Mouse (Mus musculus) ES-E14 (cell line): ENCODE measurements at regions not wholly inside any gene's neighbourhood (a gene's known extent, or its start where the extent isn't known, plus 50 kb on each side); places are given as distances from the start of the nearest gene placed in this dataset.

Source experiments
- CHD2 ChIP-seq: IDR thresholded peaks from 2 replicates; pipeline ENCODE4 v1.6.1; 2014; ENCODE audit warnings: mild to moderate bottlenecking, low read depth, low read length, inconsistent platforms
- ZC3H11A ChIP-seq: IDR thresholded peaks from 2 replicates; pipeline ENCODE4 v1.6.1; 2012; ENCODE audit warnings: low read depth, mild to moderate bottlenecking, inconsistent platforms, low read length, borderline replicate concordance
- ZNF384 ChIP-seq: IDR thresholded peaks from 2 replicates; pipeline ENCODE4 v1.6.1; 2012; ENCODE audit warnings: low read depth, low read length, inconsistent platforms

GRCm38 (mm10) chr8:87043016-87043415 lies 158.0 kb upstream of the N4bp1 start:
- TF ChIP-seq ZNF384 (no peak), ZC3H11A (no peak), CHD2 (no peak)
